Mouse (Mus musculus): ENCODE results near the gene Fcho1. TPM values are rescaled to one million over a fixed set of nuclear protein-coding genes. Genes with fewer than 3 reads are reported as not detected.
"Not testable (repeated sequence)": the region's sequence is repeated elsewhere in the genome, so short reads cannot be mapped to it uniquely, and the experiment has no call there.

Fcho1 gene
- 88.4 and 107 TPM in 2 replicates for polyA plus RNA-seq (2015; fragmentation: Nextera tagmentation; extraction: Ambion mirVana)

GRCm38 (mm10) chr8:71725122-71725924, at the start of gene Fcho1:
Gene Fcho1 (minus strand): TSS chr8:71725716.
- peak; percentile 80 for ATAC-seq
- Histone ChIP-seq H3K27ac (ENCODE audit: low read length) (peak within 1 kb of the TSS; percentile 83), H3K36me3 (ENCODE audit: control insufficient read depth, insufficient read depth, low read length) (no peaks in the 10 kb centered on the region), H3K27me3 (ENCODE audit: control insufficient read depth, insufficient read depth, low read depth, low read length) (no peaks in the 10 kb centered on the region), H3K4me3 (ENCODE audit: low read depth, low read length) (peak within 1 kb of the TSS; percentile 88), H3K4me2 (ENCODE audit: low read length) (peak within 1 kb of the TSS; percentile 67), H3K4me1 (ENCODE audit: control insufficient read depth, insufficient read depth, low read length) (peaks cover 39% of the 10 kb centered on the region), H3K9ac (ENCODE audit: low read depth, low read length) (peak within 1 kb of the TSS; percentile 99), H3K9me3 (replicated peaks; ENCODE audit: control insufficient read depth, low read length, poor library complexity, severe bottlenecking) (no peaks in the 10 kb centered on the region)
- 0% methylated on average over 50 of the region's 54 CpGs for WGBS

DNA sequence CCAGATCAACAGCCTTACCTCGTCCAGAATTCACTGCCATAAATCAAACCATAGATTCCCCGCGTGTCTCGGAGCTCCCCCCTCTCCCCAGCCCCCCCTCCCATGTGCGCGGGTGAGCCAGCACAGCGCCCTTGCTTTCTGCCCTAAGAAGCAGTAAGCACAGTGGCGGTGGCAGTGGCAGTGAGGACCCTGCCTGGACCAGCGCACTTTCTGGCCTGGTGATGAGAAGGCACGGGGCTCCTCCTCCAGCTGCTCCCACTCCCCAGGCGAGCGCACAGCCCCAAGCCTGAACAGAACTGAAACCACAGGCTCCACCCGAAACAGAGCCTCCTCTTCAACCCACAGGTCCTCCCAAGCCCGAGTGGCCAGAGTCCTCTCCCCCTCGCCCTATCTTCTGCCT, 45.8 kb upstream of the Fcho1 start:
- WGBS, result 91% methylated on average over 15 of the region's 15 CpGs
- H3K4me2 ChIP-seq (ENCODE audit: low read length), result no peak overlapping the region
- no peaks in the 10 kb centered on the region for H3K27me3 ChIP-seq (ENCODE audit: control insufficient read depth, insufficient read depth, low read depth, low read length)
- H3K27ac ChIP-seq (ENCODE audit: low read length), result no peak overlapping the region
- no peak for ATAC-seq
- H3K9me3 ChIP-seq (replicated peaks; ENCODE audit: control insufficient read depth, low read length, poor library complexity, severe bottlenecking), result 0 out of 2 replicates have a peak, but pooled peaks cover 2% of the 10 kb centered on the region
- H3K4me1 ChIP-seq (ENCODE audit: control insufficient read depth, insufficient read depth, low read length), result no peaks in the 10 kb centered on the region
- no peak overlapping the region for H3K4me3 ChIP-seq (ENCODE audit: low read depth, low read length)
- no peaks in the 10 kb centered on the region for H3K36me3 ChIP-seq (ENCODE audit: control insufficient read depth, insufficient read depth, low read length)
- no peak overlapping the region for H3K9ac ChIP-seq (ENCODE audit: low read depth, low read length)

DNA sequence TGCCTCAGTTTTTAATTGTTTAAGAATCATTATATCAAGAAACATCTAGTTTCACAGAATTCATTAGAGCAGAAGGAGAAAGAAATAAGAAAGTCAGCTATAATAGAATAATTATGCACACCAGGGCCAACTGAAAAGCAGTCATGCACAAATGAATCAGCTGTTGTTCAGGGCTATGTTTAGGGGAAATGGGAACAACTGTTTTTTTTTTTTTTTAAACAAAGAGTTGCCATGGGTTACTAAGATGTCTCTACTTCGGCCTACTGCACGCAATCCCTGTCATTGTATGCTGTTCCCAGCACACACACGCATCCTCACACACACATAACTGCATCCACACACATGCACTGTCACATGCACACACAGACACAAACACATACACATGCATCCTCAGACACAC, 33.3 kb upstream of the Fcho1 start:
- Histone ChIP-seq H3K27ac (ENCODE audit: low read length) (no peak overlapping the region), H3K36me3 (ENCODE audit: control insufficient read depth, insufficient read depth, low read length) (no peaks in the 10 kb centered on the region), H3K9ac (ENCODE audit: low read depth, low read length) (no peak overlapping the region), H3K9me3 (replicated peaks; ENCODE audit: control insufficient read depth, low read length, poor library complexity, severe bottlenecking) (no peaks in the 10 kb centered on the region), H3K27me3 (ENCODE audit: control insufficient read depth, insufficient read depth, low read depth, low read length) (no peaks in the 10 kb centered on the region), H3K4me2 (ENCODE audit: low read length) (no peak overlapping the region), H3K4me3 (ENCODE audit: low read depth, low read length) (no peak overlapping the region), H3K4me1 (ENCODE audit: control insufficient read depth, insufficient read depth, low read length) (no peaks in the 10 kb centered on the region)
- no peak for ATAC-seq
- 46% methylated on average over 3 of the region's 3 CpGs for WGBS

GRCm38 (mm10) chr8:71752881-71753552, 27.5 kb upstream of the Fcho1 start:
- not testable (repeated sequence) for H3K27me3 ChIP-seq (ENCODE audit: control insufficient read depth, insufficient read depth, low read depth, low read length); H3K4me2 ChIP-seq (ENCODE audit: low read length); H3K9ac ChIP-seq (ENCODE audit: low read depth, low read length); H3K27ac ChIP-seq (ENCODE audit: low read length); H3K4me1 ChIP-seq (ENCODE audit: control insufficient read depth, insufficient read depth, low read length); H3K4me3 ChIP-seq (ENCODE audit: low read depth, low read length); H3K9me3 ChIP-seq (replicated peaks; ENCODE audit: control insufficient read depth, low read length, poor library complexity, severe bottlenecking); H3K36me3 ChIP-seq (ENCODE audit: control insufficient read depth, insufficient read depth, low read length); ATAC-seq
- 73% methylated on average over 7 of the region's 7 CpGs for WGBS

- ATAC-seq; H3K27me3 ChIP-seq (ENCODE audit: control insufficient read depth, insufficient read depth, low read depth, low read length); H3K9me3 ChIP-seq (replicated peaks; ENCODE audit: control insufficient read depth, low read length, poor library complexity, severe bottlenecking); H3K4me2 ChIP-seq (ENCODE audit: low read length); H3K27ac ChIP-seq (ENCODE audit: low read length); H3K4me1 ChIP-seq (ENCODE audit: control insufficient read depth, insufficient read depth, low read length); H3K4me3 ChIP-seq (ENCODE audit: low read depth, low read length); H3K9ac ChIP-seq (ENCODE audit: low read depth, low read length); H3K36me3 ChIP-seq (ENCODE audit: control insufficient read depth, insufficient read depth, low read length): not testable (repeated sequence)
Measured at GRCm38 (mm10) chr8:71752263-71752662, 26.7 kb upstream of the Fcho1 start.

- not testable (repeated sequence) for H3K9ac ChIP-seq (ENCODE audit: low read depth, low read length); H3K36me3 ChIP-seq (ENCODE audit: control insufficient read depth, insufficient read depth, low read length); H3K4me1 ChIP-seq (ENCODE audit: control insufficient read depth, insufficient read depth, low read length); H3K9me3 ChIP-seq (replicated peaks; ENCODE audit: control insufficient read depth, low read length, poor library complexity, severe bottlenecking); H3K27me3 ChIP-seq (ENCODE audit: control insufficient read depth, insufficient read depth, low read depth, low read length); H3K27ac ChIP-seq (ENCODE audit: low read length); H3K4me3 ChIP-seq (ENCODE audit: low read depth, low read length); H3K4me2 ChIP-seq (ENCODE audit: low read length)
- ATAC-seq, result peak; percentile 87
- 59% methylated on average over 2 of the region's 2 CpGs for WGBS
Measured at GRCm38 (mm10) chr8:71751337-71751886, 25.9 kb upstream of the Fcho1 start.

GRCm38 (mm10) chr8:71749321-71750075, 24.0 kb upstream of the Fcho1 start:
- ATAC-seq; H3K4me2 ChIP-seq (ENCODE audit: low read length); H3K9me3 ChIP-seq (replicated peaks; ENCODE audit: control insufficient read depth, low read length, poor library complexity, severe bottlenecking); H3K4me3 ChIP-seq (ENCODE audit: low read depth, low read length); H3K9ac ChIP-seq (ENCODE audit: low read depth, low read length); H3K4me1 ChIP-seq (ENCODE audit: control insufficient read depth, insufficient read depth, low read length); H3K36me3 ChIP-seq (ENCODE audit: control insufficient read depth, insufficient read depth, low read length); H3K27ac ChIP-seq (ENCODE audit: low read length); H3K27me3 ChIP-seq (ENCODE audit: control insufficient read depth, insufficient read depth, low read depth, low read length): not testable (repeated sequence)
- WGBS, result 79% methylated on average over 6 of the region's 6 CpGs

GRCm38 (mm10) chr8:71747082-71747481, 21.6 kb upstream of the Fcho1 start:
- H3K9me3 ChIP-seq (replicated peaks; ENCODE audit: control insufficient read depth, low read length, poor library complexity, severe bottlenecking); H3K36me3 ChIP-seq (ENCODE audit: control insufficient read depth, insufficient read depth, low read length); H3K9ac ChIP-seq (ENCODE audit: low read depth, low read length); ATAC-seq; H3K4me3 ChIP-seq (ENCODE audit: low read depth, low read length); H3K27me3 ChIP-seq (ENCODE audit: control insufficient read depth, insufficient read depth, low read depth, low read length); H3K4me1 ChIP-seq (ENCODE audit: control insufficient read depth, insufficient read depth, low read length); H3K4me2 ChIP-seq (ENCODE audit: low read length); H3K27ac ChIP-seq (ENCODE audit: low read length): not testable (repeated sequence)
